Mouse (Mus musculus): Measurements from ENCODE around the gene Mpv17. TPM values are rescaled to one million over a fixed set of nuclear protein-coding genes. Genes with fewer than 3 reads are reported as not detected.

Gene Mpv17
- polyA plus RNA-seq, 2 experiments = 49.4 to 78.5 TPM

DNA sequence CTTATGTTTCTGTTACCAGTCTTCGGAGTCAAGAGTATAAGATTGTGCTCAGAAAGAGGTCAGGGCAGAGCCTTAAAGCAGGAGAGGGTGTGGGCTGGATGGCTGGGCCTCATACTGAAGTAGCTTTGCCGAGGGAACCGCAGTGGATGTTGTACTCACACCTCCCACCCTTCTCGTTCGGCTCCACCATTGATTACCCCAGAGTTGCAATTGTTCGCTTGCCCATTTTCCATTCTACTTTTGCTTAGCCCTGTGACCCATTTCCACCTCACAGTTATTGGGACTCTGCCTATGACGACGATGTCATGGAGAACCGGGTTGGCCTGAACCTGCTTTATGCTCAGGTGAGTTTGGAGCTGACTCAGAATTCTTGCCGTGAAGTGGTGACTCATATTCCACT lies 42.2 kb upstream of the Mpv17 start:
- peaks cover 69% of the 10 kb centered on the region for H3K36me3 ChIP-seq (ENCODE audit: control insufficient read depth, insufficient read depth, low read length)
- DNase-seq (ENCODE audit: low spot score) (no peak), ATAC-seq (ENCODE audit: low FRiP score, low read depth) (no peak)
- H3K27ac ChIP-seq (replicated peaks; ENCODE audit: low read depth, low read length) = no peak overlapping the region
- H3K4me1 ChIP-seq (ENCODE audit: control insufficient read depth, insufficient read depth, low read length) = peaks cover 21% of the 10 kb centered on the region
- TF ChIP-seq POLR2A (IDR thresholded peaks at IDR 0.05; ENCODE audit: borderline replicate concordance, extremely low read depth, insufficient read depth, insufficient read length) = no peak
- WGBS = 96% methylated on average over 10 of the region's 10 CpGs
- no peaks in the 10 kb centered on the region for H3K27me3 ChIP-seq (ENCODE audit: control insufficient read depth, insufficient read depth, low read length)
- peaks cover 4% of the 10 kb centered on the region for H3K9me3 ChIP-seq (ENCODE audit: control insufficient read depth, low read length)
- no peak overlapping the region for H3K4me2 ChIP-seq (replicated peaks; ENCODE audit: low read depth, low read length, severe bottlenecking)
- H3K4me3 ChIP-seq (replicated peaks; ENCODE audit: low read length) = no peak overlapping the region
- no peak overlapping the region for H3K9ac ChIP-seq (ENCODE audit: low read depth, low read length, severe bottlenecking)

GRCm38 (mm10) chr5:31195671-31196070 lies 41.6 kb upstream of the Mpv17 start:
- WGBS = 94% methylated on average over 4 of the region's 4 CpGs
- Histone ChIP-seq H3K27me3 (ENCODE audit: control insufficient read depth, insufficient read depth, low read length) (no peaks in the 10 kb centered on the region), H3K4me1 (ENCODE audit: control insufficient read depth, insufficient read depth, low read length) (peaks cover 20% of the 10 kb centered on the region), H3K36me3 (ENCODE audit: control insufficient read depth, insufficient read depth, low read length) (peaks cover 73% of the 10 kb centered on the region), H3K9ac (ENCODE audit: low read depth, low read length, severe bottlenecking) (no peak overlapping the region), H3K9me3 (ENCODE audit: control insufficient read depth, low read length) (peaks cover 4% of the 10 kb centered on the region), H3K4me3 (replicated peaks; ENCODE audit: low read length) (no peak overlapping the region), H3K27ac (replicated peaks; ENCODE audit: low read depth, low read length) (no peak overlapping the region), H3K4me2 (replicated peaks; ENCODE audit: low read depth, low read length, severe bottlenecking) (no peak overlapping the region)
- TF ChIP-seq POLR2A (IDR thresholded peaks at IDR 0.05; ENCODE audit: borderline replicate concordance, extremely low read depth, insufficient read depth, insufficient read length) = no peak
- ATAC-seq (ENCODE audit: low FRiP score, low read depth) = no peak
- DNase-seq (ENCODE audit: low spot score) = no peak

- H3K4me1 ChIP-seq (ENCODE audit: control insufficient read depth, insufficient read depth, low read length) = peaks cover 16% of the 10 kb centered on the region
- H3K27ac ChIP-seq (replicated peaks; ENCODE audit: low read depth, low read length) = no peak overlapping the region
- no peak for ATAC-seq (ENCODE audit: low FRiP score, low read depth)
- no peaks in the 10 kb centered on the region for H3K9me3 ChIP-seq (ENCODE audit: control insufficient read depth, low read length)
- DNase-seq (ENCODE audit: low spot score) = no peak
- H3K27me3 ChIP-seq (ENCODE audit: control insufficient read depth, insufficient read depth, low read length) = no peaks in the 10 kb centered on the region
- peak overlapping the region; percentile 91; the same call in 1 of the 2 replicates for H3K4me3 ChIP-seq (replicated peaks; ENCODE audit: low read length)
- no peak overlapping the region for H3K4me2 ChIP-seq (replicated peaks; ENCODE audit: low read depth, low read length, severe bottlenecking)
- peak overlapping the region; percentile 92; the same call in 1 of the 2 replicates for H3K9ac ChIP-seq (ENCODE audit: low read depth, low read length, severe bottlenecking)
- peaks cover 73% of the 10 kb centered on the region for H3K36me3 ChIP-seq (ENCODE audit: control insufficient read depth, insufficient read depth, low read length)
- 90% methylated on average over 16 of the region's 16 CpGs for WGBS
- no peak for TF ChIP-seq POLR2A (IDR thresholded peaks at IDR 0.05; ENCODE audit: borderline replicate concordance, extremely low read depth, insufficient read depth, insufficient read length)
Observed at GRCm38 (mm10) chr5:31194486-31195485, 40.7 kb upstream of the Mpv17 start.

DNA sequence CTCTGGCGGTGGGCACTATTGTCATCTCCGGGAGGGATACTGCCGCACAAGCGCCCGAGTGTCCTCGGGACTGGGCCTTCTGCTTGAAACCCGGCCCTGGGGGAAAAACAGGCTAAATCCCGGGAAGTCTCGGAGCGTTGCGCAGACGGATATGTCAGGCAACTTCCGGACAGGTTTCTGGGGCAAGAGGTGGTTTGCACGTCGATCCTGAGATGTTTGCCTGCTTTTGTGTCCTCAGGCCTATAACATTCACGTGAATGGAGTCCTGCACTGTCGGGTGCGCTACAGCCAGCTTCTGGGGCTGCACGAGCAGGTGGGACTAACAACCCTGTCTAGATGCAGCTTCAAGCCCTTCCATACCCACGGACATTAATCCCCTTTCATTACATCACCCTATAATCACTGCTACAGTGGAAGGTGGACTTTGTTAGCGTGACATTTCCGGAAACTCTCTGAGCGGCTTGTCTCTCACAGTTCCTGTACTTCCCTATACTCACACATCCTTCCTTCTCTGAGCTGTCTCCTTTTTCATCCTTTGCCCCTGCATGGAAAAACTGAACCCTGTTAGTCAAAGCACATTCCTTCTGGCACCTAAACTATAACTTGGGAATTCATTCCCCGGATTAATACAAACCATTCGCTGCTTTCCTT lies 39.7 kb upstream of the Mpv17 start:
- whole genome bisulfite sequencing = 12% methylated on average over 25 of the region's 25 CpGs
- peak overlapping the region; percentile 91 for H3K4me3 ChIP-seq (replicated peaks; ENCODE audit: low read length)
- ATAC-seq (ENCODE audit: low FRiP score, low read depth) = 0 out of 2 replicates have a peak, but pooled peaks have one; percentile 0

GRCm38 (mm10) chr5:31192939-31193630 lies 39.0 kb upstream of the Mpv17 start, which contains the start of the genes Snx17 and Eif2b4:
Snx17 (plus strand) TSS chr5:31193227.
Eif2b4 (minus strand) TSS chr5:31193430.
- 0 out of 2 replicates have a peak, but pooled peaks have one; percentile 20 for TF ChIP-seq POLR2A (IDR thresholded peaks at IDR 0.05; ENCODE audit: borderline replicate concordance, extremely low read depth, insufficient read depth, insufficient read length)
- Histone ChIP-seq H3K9ac (ENCODE audit: low read depth, low read length, severe bottlenecking) (peak within 1 kb of the TSS; percentile 92), H3K27ac (replicated peaks; ENCODE audit: low read depth, low read length) (peak within 1 kb of the TSS; percentile 82), H3K9me3 (ENCODE audit: control insufficient read depth, low read length) (no peaks in the 10 kb centered on the region), H3K4me2 (replicated peaks; ENCODE audit: low read depth, low read length, severe bottlenecking) (peak within 1 kb of the TSS; percentile 91), H3K4me1 (ENCODE audit: control insufficient read depth, insufficient read depth, low read length) (peaks cover 16% of the 10 kb centered on the region), H3K4me3 (replicated peaks; ENCODE audit: low read length) (peak within 1 kb of the TSS; percentile 91), H3K27me3 (ENCODE audit: control insufficient read depth, insufficient read depth, low read length) (no peaks in the 10 kb centered on the region), H3K36me3 (ENCODE audit: control insufficient read depth, insufficient read depth, low read length) (peaks cover 70% of the 10 kb centered on the region)
- under 1% methylated on average over 48 of the region's 48 CpGs for WGBS
- peak; percentile 97 for ATAC-seq (ENCODE audit: low FRiP score, low read depth)
- DNase-seq (ENCODE audit: low spot score) = peak; percentile 99

More for the DNA sequence above, 39.7 kb upstream of the Mpv17 start:
- Histone ChIP-seq H3K27ac (replicated peaks; ENCODE audit: low read depth, low read length) (peak overlapping the region; percentile 82), H3K27me3 (ENCODE audit: control insufficient read depth, insufficient read depth, low read length) (no peaks in the 10 kb centered on the region), H3K4me1 (ENCODE audit: control insufficient read depth, insufficient read depth, low read length) (peaks cover 16% of the 10 kb centered on the region), H3K36me3 (ENCODE audit: control insufficient read depth, insufficient read depth, low read length) (peaks cover 70% of the 10 kb centered on the region), H3K4me2 (replicated peaks; ENCODE audit: low read depth, low read length, severe bottlenecking) (peak overlapping the region; percentile 91), H3K9me3 (ENCODE audit: control insufficient read depth, low read length) (no peaks in the 10 kb centered on the region), H3K9ac (ENCODE audit: low read depth, low read length, severe bottlenecking) (peak overlapping the region; percentile 92)
- TF ChIP-seq POLR2A (IDR thresholded peaks at IDR 0.05; ENCODE audit: borderline replicate concordance, extremely low read depth, insufficient read depth, insufficient read length) = no peak
- no peak for DNase-seq (ENCODE audit: low spot score)
